Mouse (Mus musculus) MEL (cell line): Measurements from ENCODE around the gene Col4a1. TPM values are rescaled to one million over a fixed set of nuclear protein-coding genes. Genes with fewer than 3 reads are reported as not detected.

Experiments
- DNase-seq: peaks from one replicate; pipeline ENCODE4 v3.0.0; 2011; ENCODE audit warnings: low read depth, low spot score
- H3K27ac ChIP-seq: 2 replicates; pipeline ENCODE4 v1.5.1; 2012; ENCODE audit warnings: low read depth, mild to moderate bottlenecking, control low read depth, low read length, moderate library complexity; ENCODE audit not compliant: control insufficient read depth
- H3K27me3 ChIP-seq, 2 experiments: fragments of 150-350 bp in 1 of 2; sonication (generic) in 1 of 2; 2 replicates each; pipeline ENCODE4 v1.6.1; 2012; ENCODE audit warnings: low read length in 2 of 2, mild to moderate bottlenecking in 2 of 2, improper control_type of control experiment in 1 of 2, moderate library complexity in 1 of 2; ENCODE audit not compliant: insufficient read depth in 2 of 2, control insufficient read depth in 1 of 2
- H3K36me3 ChIP-seq, 2 experiments: 2 replicates each; pipeline ENCODE4 v1.6.1; 2012 to 2014; ENCODE audit warnings: low read length in 2 of 2, improper control_type of control experiment in 1 of 2, inconsistent platforms in 1 of 2, mild to moderate bottlenecking in 1 of 2; ENCODE audit not compliant: insufficient read depth in 2 of 2, control insufficient read depth in 1 of 2
- H3K4me1 ChIP-seq, 2 experiments: fragments of 150-350 bp in 1 of 2; sonication (generic) in 1 of 2; 2 replicates each; pipeline ENCODE4 v1.6.1; 2012; ENCODE audit warnings: low read length in 2 of 2, improper control_type of control experiment in 1 of 2, mild to moderate bottlenecking in 1 of 2; ENCODE audit not compliant: insufficient read depth in 2 of 2, control insufficient read depth in 1 of 2
- H3K4me3 ChIP-seq, 2 experiments: fragments of 150-350 bp in 1 of 2; sonication (generic) in 1 of 2; 2 replicates each; pipeline ENCODE4 v1.5.1; 2012; ENCODE audit warnings: low read depth in 2 of 2, low read length in 2 of 2, mild to moderate bottlenecking in 2 of 2, moderate library complexity in 2 of 2, control low read depth in 1 of 2, improper control_type of control experiment in 1 of 2; ENCODE audit not compliant: control insufficient read depth in 1 of 2, insufficient read depth in 1 of 2
- H3K79me2 ChIP-seq: 2 replicates; pipeline ENCODE4 v1.6.1; 2012; ENCODE audit warnings: mild to moderate bottlenecking, low read length, moderate library complexity; ENCODE audit not compliant: control insufficient read depth, poor library complexity, insufficient read depth
- H3K9ac ChIP-seq: 2 replicates; pipeline ENCODE4 v1.6.1; 2012; ENCODE audit warnings: low read depth, mild to moderate bottlenecking, control low read depth, low read length, moderate library complexity; ENCODE audit not compliant: control insufficient read depth, poor library complexity, severe bottlenecking
- H3K9me3 ChIP-seq: fragments of 150-350 bp; sonication (generic); replicated peaks from 2 replicates; pipeline ENCODE4 v1.6.1; 2012; ENCODE audit warnings: mild to moderate bottlenecking, low read length, improper control_type of control experiment, moderate library complexity; ENCODE audit not compliant: insufficient read depth
- BHLHE40 ChIP-seq: IDR thresholded peaks from 2 replicates; pipeline ENCODE4 v1.6.1; 2012; ENCODE audit warnings: low read depth, mild to moderate bottlenecking, inconsistent platforms, low read length, improper control_type of control experiment, borderline replicate concordance
- CHD1 ChIP-seq: IDR thresholded peaks from 2 replicates; pipeline ENCODE4 v1.6.1; 2012; ENCODE audit warnings: low read depth, mild to moderate bottlenecking, inconsistent platforms, low read length, improper control_type of control experiment
- CHD2 ChIP-seq: IDR thresholded peaks from 2 replicates; pipeline ENCODE4 v1.6.1; 2011; ENCODE audit warnings: low read length, improper control_type of control experiment
- CTCF ChIP-seq, 3 experiments: IDR thresholded peaks in 2 of 3; conservative IDR thresholded peaks in 1 of 3; 2 replicates each; pipeline ENCODE4 v1.5.1; 2011 to 2012; ENCODE audit warnings: low read length in 3 of 3, low read depth in 2 of 3, mild to moderate bottlenecking in 2 of 3, improper control_type of control experiment in 1 of 3, inconsistent platforms in 1 of 3, mixed read lengths in 1 of 3, moderate library complexity in 1 of 3; ENCODE audit not compliant: control insufficient read depth in 1 of 3, insufficient read depth in 1 of 3, poor library complexity in 1 of 3, severe bottlenecking in 1 of 3
- ELF1 ChIP-seq: IDR thresholded peaks from 2 replicates; pipeline ENCODE4 v1.6.1; 2014; ENCODE audit warnings: low read depth, mild to moderate bottlenecking, inconsistent platforms, low read length, improper control_type of control experiment, moderate library complexity
- ETS1 ChIP-seq: IDR thresholded peaks from 2 replicates; pipeline ENCODE4 v1.6.1; 2012; ENCODE audit warnings: low read depth, mild to moderate bottlenecking, inconsistent platforms, low read length, improper control_type of control experiment, moderate library complexity
- GATA1 ChIP-seq: IDR thresholded peaks from 2 replicates; pipeline ENCODE4 v1.6.1; 2011; ENCODE audit warnings: low read depth, low read length, improper control_type of control experiment
- HCFC1 ChIP-seq: IDR thresholded peaks from 2 replicates; pipeline ENCODE4 v1.6.1; 2012; ENCODE audit warnings: low read depth, mild to moderate bottlenecking, inconsistent platforms, low read length, improper control_type of control experiment, moderate library complexity
- KAT2A ChIP-seq: conservative IDR thresholded peaks from 2 replicates; pipeline ENCODE4 v1.6.1; 2012; ENCODE audit warnings: low read depth, low read length, improper control_type of control experiment, inconsistent platforms
- MAZ ChIP-seq: IDR thresholded peaks from 2 replicates; pipeline ENCODE4 v1.6.1; 2012; ENCODE audit warnings: low read depth, mild to moderate bottlenecking, inconsistent platforms, low read length, improper control_type of control experiment
- MEF2A ChIP-seq: IDR thresholded peaks from 2 replicates; pipeline ENCODE4 v1.6.1; 2014; ENCODE audit warnings: low read depth, mild to moderate bottlenecking, inconsistent platforms, low read length, improper control_type of control experiment; ENCODE audit not compliant: poor library complexity, insufficient replicate concordance, severe bottlenecking; ENCODE audit errors: extremely low read depth
- MYB ChIP-seq: IDR thresholded peaks from 2 replicates; pipeline ENCODE4 v1.6.1; 2011; ENCODE audit warnings: mild to moderate bottlenecking, low read depth, low read length, improper control_type of control experiment
- MYC ChIP-seq: IDR thresholded peaks from 2 replicates; pipeline ENCODE4 v1.6.1; 2011; ENCODE audit warnings: low read depth, mild to moderate bottlenecking, low read length, improper control_type of control experiment, moderate library complexity
- NELFE ChIP-seq: IDR thresholded peaks from 2 replicates; pipeline ENCODE4 v1.6.1; 2011; ENCODE audit warnings: low read depth, low read length, improper control_type of control experiment
- POLR2A ChIP-seq, 2 experiments: IDR thresholded peaks; 2 replicates each; pipeline ENCODE4 v1.6.1; 2011 to 2012; ENCODE audit warnings: low read length in 2 of 2, mild to moderate bottlenecking in 2 of 2, control low read depth in 1 of 2, improper control_type of control experiment in 1 of 2, low read depth in 1 of 2, moderate library complexity in 1 of 2; ENCODE audit not compliant: control insufficient read depth in 1 of 2, insufficient read depth in 1 of 2, poor library complexity in 1 of 2
- POLR2AphosphoS5 ChIP-seq: IDR thresholded peaks from 2 replicates; pipeline ENCODE4 v1.6.1; 2012; ENCODE audit warnings: low read depth, borderline replicate concordance, mild to moderate bottlenecking, inconsistent platforms, low read length, moderate library complexity, mixed read lengths
- RAD21 ChIP-seq: IDR thresholded peaks from 2 replicates; pipeline ENCODE4 v1.6.1; 2011; ENCODE audit warnings: mild to moderate bottlenecking, low read depth, low read length, improper control_type of control experiment
- SMC3 ChIP-seq: IDR thresholded peaks from 2 replicates; pipeline ENCODE4 v1.6.1; 2011; ENCODE audit warnings: low read depth, low read length, improper control_type of control experiment
- TAL1 ChIP-seq: IDR thresholded peaks from 2 replicates; pipeline ENCODE4 v1.6.1; 2012; ENCODE audit warnings: mild to moderate bottlenecking, inconsistent platforms, low read length, moderate library complexity, mixed read lengths
- TBP ChIP-seq: IDR thresholded peaks from 2 replicates; pipeline ENCODE4 v1.8.0; 2011; ENCODE audit warnings: low read depth, low read length, improper control_type of control experiment
- ZC3H11A ChIP-seq: IDR thresholded peaks from 2 replicates; pipeline ENCODE4 v1.6.1; 2012; ENCODE audit warnings: low read depth, mild to moderate bottlenecking, inconsistent platforms, low read length, improper control_type of control experiment
- polyA plus RNA-seq, 2 experiments: library from polyadenylated mRNA; stranded (reverse) in 1 of 2; unstranded in 1 of 2; fragments of >175 nt in 1 of 2; fragments of >200 nt in 1 of 2; gene quantifications; 2 replicates each; pipeline versions ENCODE4 v1.2.1 to v1.2.4; 2012; ENCODE audit warnings: low replicate concordance in 2 of 2, low read depth in 1 of 2; ENCODE audit not compliant: insufficient read length in 2 of 2, insufficient read depth in 1 of 2, missing spikeins in 1 of 2
- total RNA-seq: library from RNA; depleted of rRNA; stranded (reverse); fragments of 300-350 nt; gene quantifications from 2 replicates; pipeline ENCODE4 v1.2.3, GENCODE M21; 2012

Gene Col4a1
- total and polyA plus RNA-seq, 3 experiments: 0.31 TPM; not detected in 2

- DNase-seq: no peak
- TF ChIP-seq SMC3 (no peak), ETS1 (no peak), BHLHE40 (no peak), CHD1 (no peak), TAL1 (no peak), MYC (no peak), KAT2A (no peak), CHD2 (no peak), MYB (no peak), HCFC1 (no peak), POLR2A (IDR thresholded peaks at IDR 0.05; ENCODE audit: control insufficient read depth in 1 of 2, insufficient read depth in 1 of 2, low read depth in 1 of 2, low read length in 2 of 2, poor library complexity in 1 of 2) (no peak), TBP (no peak), GATA1 (no peak), MEF2A (no peak), MAZ (no peak), NELFE (no peak)
- H3K27ac ChIP-seq: no peak overlapping the region
- no peaks in the 10 kb centered on the region for H3K79me2 ChIP-seq
- H3K9me3 ChIP-seq: no peaks in the 10 kb centered on the region
- H3K36me3 ChIP-seq: no peaks in the 10 kb centered on the region
- H3K4me3 ChIP-seq: no peak overlapping the region
- no peak overlapping the region for H3K9ac ChIP-seq
- no peaks in the 10 kb centered on the region for H3K4me1 ChIP-seq
- H3K27me3 ChIP-seq: no peaks in the 10 kb centered on the region; a peak in 1 of 4 replicates
These were observed 58.1 kb downstream of the Col4a1 start for GRCm38 (mm10) chr8:11254510-11254909.

DNA sequence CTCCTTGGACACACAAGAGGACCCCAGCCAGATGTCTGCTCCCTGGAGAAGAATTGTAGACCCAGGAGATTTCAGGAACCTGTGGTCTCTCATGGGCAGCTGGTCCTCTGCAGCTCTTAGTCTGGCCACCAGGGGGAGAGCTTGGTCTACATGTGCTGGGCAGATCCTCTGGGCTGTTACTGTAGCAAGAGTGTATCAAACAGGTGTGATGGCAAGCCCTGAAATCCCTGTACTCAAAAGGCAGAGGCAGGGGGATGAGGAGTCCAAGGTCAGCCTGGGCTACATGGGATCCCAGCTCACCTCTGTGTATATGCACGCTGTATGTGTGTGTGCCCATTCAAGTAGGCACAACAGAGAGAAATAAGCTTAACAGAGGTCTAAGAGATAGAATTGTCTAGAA lies 59.1 kb downstream of the Col4a1 start:
- Histone ChIP-seq H3K79me2 (no peaks in the 10 kb centered on the region), H3K9me3 (no peaks in the 10 kb centered on the region), H3K9ac (no peak overlapping the region), H3K4me1 (no peaks in the 10 kb centered on the region), H3K4me3 (no peak overlapping the region), H3K27me3 (no peaks in the 10 kb centered on the region; a peak in 1 of 4 replicates), H3K36me3 (no peaks in the 10 kb centered on the region), H3K27ac (no peak overlapping the region)
- TF ChIP-seq POLR2AphosphoS5 (no peak), ZC3H11A (peak; percentile 29; the same call in 1 of the 2 replicates), ELF1 (no peak), RAD21 (peak; percentile 61), SMC3 (peak; percentile 60), CTCF (IDR thresholded peaks at IDR 0.05 in 2 of 3, conservative IDR thresholded peaks at IDR 0.05 in 1 of 3; ENCODE audit: control insufficient read depth in 1 of 3, insufficient read depth in 1 of 3, low read depth in 2 of 3, low read length in 3 of 3, poor library complexity in 1 of 3, severe bottlenecking in 1 of 3) (peak; percentile 61 to 76 (median 73))
- DNase-seq: peak; percentile 29
